Mouse (Mus musculus): Measurements from ENCODE around the gene Olfr718-ps1. TPM values are rescaled to one million over a fixed set of nuclear protein-coding genes. Genes with fewer than 3 reads are reported as not detected.
"Not testable (repeated sequence)": the region's sequence is repeated elsewhere in the genome, so short reads cannot be mapped to it uniquely, and the experiment has no call there.

Olfr718-ps1 gene
- polyA plus RNA-seq (2012; rRNA removed) = not detected in 2 replicates

GRCm38 (mm10) chr5:143147481-143147880 lies at the start of gene Olfr718-ps1:
TSS of gene Olfr718-ps1 (minus strand) at chr5:143147581.
- TF ChIP-seq CTCF (IDR thresholded peaks at IDR 0.05; ENCODE audit: extremely low read depth, insufficient read length, insufficient replicate concordance, low read depth, low read length) = no peak
- TF ChIP-seq POLR2A (IDR thresholded peaks at IDR 0.05; ENCODE audit: low read depth, low read length) = no peak
- no peaks in the 10 kb centered on the region for H3K4me1 ChIP-seq (ENCODE audit: control insufficient read depth, insufficient read depth, insufficient read length, low read length)
- no peaks in the 10 kb centered on the region for H3K36me3 ChIP-seq (ENCODE audit: control insufficient read depth, insufficient read depth, low read length)
- no peaks in the 10 kb centered on the region for H3K27me3 ChIP-seq (ENCODE audit: control insufficient read depth, insufficient read depth, low read length)
- H3K27ac ChIP-seq (ENCODE audit: insufficient read depth, low read depth, low read length) = no peak within 1 kb of the TSS
- H3K4me3 ChIP-seq (ENCODE audit: low read depth, low read length) = no peak within 1 kb of the TSS
- 75% methylated on average over 3 of the region's 3 CpGs for WGBS

DNA sequence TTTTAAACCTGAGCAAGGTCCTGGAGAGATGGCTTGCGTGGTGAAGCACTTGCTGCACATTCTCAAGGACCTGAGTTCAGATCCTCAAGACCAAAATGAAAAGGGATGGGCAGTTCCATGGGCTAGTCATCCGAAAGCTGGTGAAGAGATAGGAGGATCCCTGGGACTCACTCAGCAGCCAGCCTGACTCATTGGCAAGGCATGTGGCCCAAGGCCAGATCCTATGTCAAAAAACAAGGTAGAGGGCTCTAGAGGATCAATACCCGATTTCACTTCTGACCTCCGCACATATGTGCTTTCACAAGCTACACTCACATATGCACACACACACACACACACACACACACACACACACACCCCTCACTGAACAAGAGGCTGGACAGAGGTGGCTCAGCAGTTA lies 49.1 kb upstream of the Olfr718-ps1 start:
- no peaks in the 10 kb centered on the region for H3K36me3 ChIP-seq (ENCODE audit: control insufficient read depth, insufficient read depth, low read length)
- no peaks in the 10 kb centered on the region for H3K4me1 ChIP-seq (ENCODE audit: control insufficient read depth, insufficient read depth, insufficient read length, low read length)
- no peak for TF ChIP-seq POLR2A (IDR thresholded peaks at IDR 0.05; ENCODE audit: low read depth, low read length)
- TF ChIP-seq CTCF (IDR thresholded peaks at IDR 0.05; ENCODE audit: extremely low read depth, insufficient read length, insufficient replicate concordance, low read depth, low read length) = no peak
- 0 out of 2 replicates have a peak, but pooled peaks cover 5% of the 10 kb centered on the region for H3K27me3 ChIP-seq (ENCODE audit: control insufficient read depth, insufficient read depth, low read length)
- WGBS = 73% methylated on average over 4 of the region's 4 CpGs
- no peak overlapping the region for H3K27ac ChIP-seq (ENCODE audit: insufficient read depth, low read depth, low read length)
- no peak overlapping the region for H3K4me3 ChIP-seq (ENCODE audit: low read depth, low read length)

DNA sequence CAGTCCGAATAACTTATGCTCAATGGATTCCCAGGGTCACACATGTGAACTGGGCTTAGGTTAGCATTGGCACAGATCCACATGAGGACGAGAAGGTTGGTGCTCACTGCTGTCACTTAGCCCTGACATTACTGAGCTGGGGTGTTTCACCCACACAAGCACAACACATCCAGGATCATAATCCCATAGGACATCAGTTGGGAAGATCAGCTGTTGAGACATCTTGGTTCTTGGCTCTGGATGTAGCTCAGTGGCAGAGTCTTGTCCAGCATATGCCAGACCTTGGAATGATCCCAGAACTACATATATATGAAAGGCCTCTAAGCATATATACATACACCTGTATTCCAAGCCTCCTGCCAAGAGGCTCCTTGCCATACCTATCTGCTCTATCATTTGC lies 47.8 kb upstream of the Olfr718-ps1 start:
- no peak overlapping the region for H3K27ac ChIP-seq (ENCODE audit: insufficient read depth, low read depth, low read length)
- 55% methylated on average over 2 of the region's 2 CpGs for WGBS

GRCm38 (mm10) chr5:143194747-143195146 lies 47.4 kb upstream of the Olfr718-ps1 start:
- H3K36me3 ChIP-seq (ENCODE audit: control insufficient read depth, insufficient read depth, low read length); H3K4me1 ChIP-seq (ENCODE audit: control insufficient read depth, insufficient read depth, insufficient read length, low read length); H3K4me3 ChIP-seq (ENCODE audit: low read depth, low read length); H3K27ac ChIP-seq (ENCODE audit: insufficient read depth, low read depth, low read length); H3K27me3 ChIP-seq (ENCODE audit: control insufficient read depth, insufficient read depth, low read length): not testable (repeated sequence)
- 53% methylated on average over 8 of the region's 8 CpGs for WGBS

More for the DNA sequence above, 47.8 kb upstream of the Olfr718-ps1 start:
- Histone ChIP-seq H3K27me3 (ENCODE audit: control insufficient read depth, insufficient read depth, low read length) (0 out of 2 replicates have a peak, but pooled peaks cover 5% of the 10 kb centered on the region), H3K4me1 (ENCODE audit: control insufficient read depth, insufficient read depth, insufficient read length, low read length) (no peaks in the 10 kb centered on the region), H3K4me3 (ENCODE audit: low read depth, low read length) (no peak overlapping the region), H3K36me3 (ENCODE audit: control insufficient read depth, insufficient read depth, low read length) (no peaks in the 10 kb centered on the region)
- TF ChIP-seq CTCF (IDR thresholded peaks at IDR 0.05; ENCODE audit: extremely low read depth, insufficient read length, insufficient replicate concordance, low read depth, low read length) = no peak
- no peak for TF ChIP-seq POLR2A (IDR thresholded peaks at IDR 0.05; ENCODE audit: low read depth, low read length)

DNA sequence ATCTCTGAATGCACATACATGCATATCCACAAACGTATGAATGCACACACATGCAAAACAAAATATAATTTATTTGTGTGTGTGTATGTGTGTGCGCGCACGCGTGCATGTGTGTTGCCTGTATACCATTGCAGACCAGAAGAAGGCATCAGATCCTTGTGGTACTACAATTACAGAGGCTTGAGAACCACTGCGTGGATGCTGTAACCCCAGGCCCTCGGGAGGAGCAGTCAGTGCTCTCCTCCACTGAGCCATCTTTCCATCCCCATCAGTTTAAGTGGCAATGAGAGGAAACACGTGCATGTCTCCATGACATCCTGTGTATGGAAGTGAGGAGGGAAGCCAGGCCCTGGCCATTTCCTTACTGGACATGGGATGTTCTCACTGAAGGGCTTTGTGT lies 45.4 kb upstream of the Olfr718-ps1 start:
- H3K4me3 ChIP-seq (ENCODE audit: low read depth, low read length) = no peak overlapping the region
- no peaks in the 10 kb centered on the region for H3K4me1 ChIP-seq (ENCODE audit: control insufficient read depth, insufficient read depth, insufficient read length, low read length)
- H3K36me3 ChIP-seq (ENCODE audit: control insufficient read depth, insufficient read depth, low read length) = no peaks in the 10 kb centered on the region
- TF ChIP-seq CTCF (IDR thresholded peaks at IDR 0.05; ENCODE audit: extremely low read depth, insufficient read length, insufficient replicate concordance, low read depth, low read length) (no peak), POLR2A (IDR thresholded peaks at IDR 0.05; ENCODE audit: low read depth, low read length) (no peak)
- H3K27me3 ChIP-seq (ENCODE audit: control insufficient read depth, insufficient read depth, low read length) = 0 out of 2 replicates have a peak, but pooled peaks cover 5% of the 10 kb centered on the region
- WGBS = 85% methylated on average over 8 of the region's 8 CpGs
- H3K27ac ChIP-seq (ENCODE audit: insufficient read depth, low read depth, low read length) = no peak overlapping the region

- H3K36me3 ChIP-seq (ENCODE audit: control insufficient read depth, insufficient read depth, low read length); H3K4me1 ChIP-seq (ENCODE audit: control insufficient read depth, insufficient read depth, insufficient read length, low read length); H3K4me3 ChIP-seq (ENCODE audit: low read depth, low read length); H3K27me3 ChIP-seq (ENCODE audit: control insufficient read depth, insufficient read depth, low read length); H3K27ac ChIP-seq (ENCODE audit: insufficient read depth, low read depth, low read length): not testable (repeated sequence)
- WGBS = 78% methylated on average over 1 of the region's 1 CpGs
Observed at GRCm38 (mm10) chr5:143188014-143188413, 40.6 kb upstream of the Olfr718-ps1 start.

GRCm38 (mm10) chr5:143180255-143181076 lies 33.1 kb upstream of the Olfr718-ps1 start, which contains the start of the genes Rbak and Spdye4b:
TSS of gene Rbak (minus strand) at chr5:143180775.
TSS of gene Spdye4b (plus strand) at chr5:143181017.
- H3K27me3 ChIP-seq (ENCODE audit: control insufficient read depth, insufficient read depth, low read length) = no peaks in the 10 kb centered on the region
- H3K27ac ChIP-seq (ENCODE audit: insufficient read depth, low read depth, low read length) = peak within 1 kb of the TSS; percentile 53; the same call in 1 of the 2 replicates
- TF ChIP-seq CTCF (IDR thresholded peaks at IDR 0.05; ENCODE audit: extremely low read depth, insufficient read length, insufficient replicate concordance, low read depth, low read length) (no peak), POLR2A (IDR thresholded peaks at IDR 0.05; ENCODE audit: low read depth, low read length) (peak; percentile 69; the same call in 1 of the 2 replicates)
- under 1% methylated on average over 58 of the region's 58 CpGs for WGBS
- peaks cover 2% of the 10 kb centered on the region; the same call in 1 of the 2 replicates for H3K4me1 ChIP-seq (ENCODE audit: control insufficient read depth, insufficient read depth, insufficient read length, low read length)
- H3K4me3 ChIP-seq (ENCODE audit: low read depth, low read length) = peak within 1 kb of the TSS; percentile 77
- H3K36me3 ChIP-seq (ENCODE audit: control insufficient read depth, insufficient read depth, low read length) = peaks cover 22% of the 10 kb centered on the region
